Mouse (Mus musculus) myocyte (in vitro differentiated cells): ENCODE results near the gene Cyren. TPM values are rescaled to one million over a fixed set of nuclear protein-coding genes. Genes with fewer than 3 reads are reported as not detected.

Experiments used
- H3K27me3 ChIP-seq: one replicate; pipeline ENCODE4 v1.6.1; 2011; ENCODE audit not compliant: control insufficient read depth, insufficient read depth, insufficient read length
- H3K36me3 ChIP-seq: one replicate; pipeline ENCODE4 v1.6.1; 2011; ENCODE audit not compliant: control insufficient read depth, insufficient read depth
- H3K4me2 ChIP-seq: one replicate; pipeline ENCODE4 v1.6.1; 2011; ENCODE audit warnings: low read depth, control low read depth
- H3K4me3 ChIP-seq: one replicate; pipeline ENCODE4 v1.5.1; 2011; ENCODE audit warnings: mild to moderate bottlenecking, control low read depth, moderate library complexity
- H3K79me2 ChIP-seq: one replicate; pipeline ENCODE4 v1.6.1; 2011; ENCODE audit not compliant: control insufficient read depth, insufficient read depth
- H3ac ChIP-seq: one replicate; pipeline ENCODE4 v1.6.1; 2011; ENCODE audit not compliant: control insufficient read depth, insufficient read length
- CEBPB ChIP-seq: IDR thresholded peaks from 2 replicates; pipeline ENCODE4 v1.6.1; 2011; ENCODE audit warnings: mild to moderate bottlenecking, moderate library complexity; ENCODE audit not compliant: poor library complexity, insufficient read depth, severe bottlenecking
- E2F4 ChIP-seq: IDR thresholded peaks from one replicate; pipeline ENCODE4 v1.6.1; 2011; ENCODE audit warnings: mild to moderate bottlenecking, control low read depth, moderate library complexity; ENCODE audit not compliant: insufficient read depth
- MAX ChIP-seq: IDR thresholded peaks from one replicate; pipeline ENCODE4 v1.6.1; 2011; ENCODE audit warnings: low read depth, mild to moderate bottlenecking, control low read depth
- MYOD1 ChIP-seq, 3 experiments: IDR thresholded peaks; one replicate each; pipeline ENCODE4 v1.6.1; 2011; ENCODE audit warnings: control low read depth in 2 of 3, low read depth in 2 of 3, mild to moderate bottlenecking in 2 of 3, moderate library complexity in 1 of 3; ENCODE audit not compliant: insufficient read length in 2 of 3, control insufficient read depth in 1 of 3
- MYOG ChIP-seq, 3 experiments: IDR thresholded peaks; one replicate each; pipeline ENCODE4 v1.6.1; 2011; ENCODE audit warnings: control low read depth in 2 of 3, low read depth in 2 of 3, mild to moderate bottlenecking in 2 of 3; ENCODE audit not compliant: insufficient read length in 2 of 3, control insufficient read depth in 1 of 3, insufficient read depth in 1 of 3
- POLR2A ChIP-seq: IDR thresholded peaks from one replicate; pipeline ENCODE4 v1.6.1; 2011; ENCODE audit warnings: low read depth, mild to moderate bottlenecking, control low read depth, moderate library complexity; ENCODE audit not compliant: insufficient read length
- POLR2AphosphoS2 ChIP-seq: IDR thresholded peaks from one replicate; pipeline ENCODE4 v1.6.1; 2011; ENCODE audit warnings: low read depth, control low read depth; ENCODE audit not compliant: insufficient read length
- REST ChIP-seq: IDR thresholded peaks from one replicate; pipeline ENCODE4 v1.6.1; 2011; ENCODE audit warnings: mild to moderate bottlenecking, control low read depth, moderate library complexity; ENCODE audit not compliant: insufficient read depth, insufficient read length
- SRF ChIP-seq: IDR thresholded peaks from one replicate; pipeline ENCODE4 v1.6.1; 2011; ENCODE audit warnings: low read depth; ENCODE audit not compliant: control insufficient read depth, insufficient read length
- TCF3 ChIP-seq: IDR thresholded peaks from one replicate; pipeline ENCODE4 v1.6.1; 2011; ENCODE audit warnings: low read depth, control low read depth; ENCODE audit not compliant: insufficient read length
- USF1 ChIP-seq: IDR thresholded peaks from one replicate; pipeline ENCODE4 v1.6.1; 2011; ENCODE audit warnings: low read depth, mild to moderate bottlenecking, control low read depth, moderate library complexity
- polyA plus RNA-seq: library from polyadenylated mRNA; unstranded; fragments of >200 nt; fragmentation: generic; extraction: Trizol; gene quantifications from one replicate; pipeline ENCODE4 v1.2.1, GENCODE M21; 2012; ENCODE audit warnings: missing spikeins

The Cyren gene
- polyA plus RNA-seq, 1 experiment, result 8.0 TPM

- Histone ChIP-seq H3K27me3 (no peaks in the 10 kb centered on the region), H3K79me2 (peaks cover 15% of the 10 kb centered on the region), H3K4me3 (peak overlapping the region; percentile 67), H3K36me3 (peaks cover 7% of the 10 kb centered on the region), H3K4me2 (peak overlapping the region; percentile 87), H3ac (no peak overlapping the region)
- TF ChIP-seq MYOD1 (IDR thresholded peaks at IDR 0.05; ENCODE audit: control insufficient read depth in 1 of 3, insufficient read length in 2 of 3, low read depth in 2 of 3) (no peak), POLR2AphosphoS2 (peak; percentile 16), POLR2A (peak; percentile 12)
Observed at GRCm38 (mm10) chr6:34876835-34877156, 1.1 kb downstream of the Cyren start.

- Histone ChIP-seq H3ac (no peak overlapping the region), H3K27me3 (no peaks in the 10 kb centered on the region), H3K36me3 (peaks cover 7% of the 10 kb centered on the region), H3K4me3 (peak overlapping the region; percentile 67), H3K4me2 (peak overlapping the region; percentile 87), H3K79me2 (peaks cover 15% of the 10 kb centered on the region)
- TF ChIP-seq POLR2A (peak; percentile 27), TCF3 (no peak), POLR2AphosphoS2 (no peak), CEBPB (no peak)
Observed at GRCm38 (mm10) chr6:34875966-34876834, 1.7 kb downstream of the Cyren start.

- Histone ChIP-seq H3ac (no peak overlapping the region), H3K79me2 (peaks cover 15% of the 10 kb centered on the region), H3K36me3 (peaks cover 7% of the 10 kb centered on the region), H3K27me3 (no peaks in the 10 kb centered on the region), H3K4me3 (no peak overlapping the region), H3K4me2 (no peak overlapping the region)
- TF ChIP-seq POLR2AphosphoS2, result peak; percentile 48
- no peak for TF ChIP-seq USF1
Observed at GRCm38 (mm10) chr6:34875268-34875761, 2.5 kb downstream of the Cyren start.

GRCm38 (mm10) chr6:34874101-34874921 lies 3.5 kb downstream of the Cyren start:
- H3K36me3 ChIP-seq, result peaks cover 4% of the 10 kb centered on the region
- H3ac ChIP-seq, result no peak overlapping the region
- no peaks in the 10 kb centered on the region for H3K27me3 ChIP-seq
- H3K4me2 ChIP-seq, result peak overlapping the region; percentile 54
- peaks cover 15% of the 10 kb centered on the region for H3K79me2 ChIP-seq
- no peak overlapping the region for H3K4me3 ChIP-seq
- TF ChIP-seq MYOD1 (IDR thresholded peaks at IDR 0.05; ENCODE audit: control insufficient read depth in 1 of 3, insufficient read length in 2 of 3, low read depth in 2 of 3) (peak in 2 of 3 experiments; percentile 45 to 49), POLR2AphosphoS2 (peak; percentile 4), MYOG (IDR thresholded peaks at IDR 0.05; ENCODE audit: control insufficient read depth in 1 of 3, insufficient read depth in 1 of 3, insufficient read length in 2 of 3, low read depth in 2 of 3) (peak in 1 of 3 experiments; percentile 47), SRF (no peak), CEBPB (no peak)

GRCm38 (mm10) chr6:34872871-34873270 lies 5.0 kb downstream of the Cyren start:
- H3K4me2 ChIP-seq, result no peak overlapping the region
- H3K4me3 ChIP-seq, result no peak overlapping the region
- H3K27me3 ChIP-seq, result no peaks in the 10 kb centered on the region
- peaks cover 15% of the 10 kb centered on the region for H3K79me2 ChIP-seq
- H3ac ChIP-seq, result no peak overlapping the region
- peaks cover 3% of the 10 kb centered on the region for H3K36me3 ChIP-seq
- TF ChIP-seq TCF3 (no peak), POLR2AphosphoS2 (no peak), CEBPB (no peak), E2F4 (no peak), MAX (no peak), POLR2A (no peak), REST (no peak)
